Mouse (Mus musculus) thymus, adult 2 months (tissue): ENCODE measurements at regions not wholly inside any gene's neighbourhood (a gene's known extent, or its start where the extent isn't known, plus 50 kb on each side); places are given as distances from the start of the nearest gene placed in this dataset.

Experiments
- CTCF ChIP-seq: fragments of 200-500 bp; IDR thresholded peaks from 2 replicates; pipeline ENCODE4 v1.5.1; 2012; ENCODE audit warnings: mild to moderate bottlenecking, control low read depth, low read length, moderate library complexity, borderline replicate concordance; ENCODE audit not compliant: control insufficient read depth, poor library complexity, insufficient read depth; ENCODE audit errors: extremely low read depth
- POLR2A ChIP-seq: fragments of 200-500 bp; IDR thresholded peaks from 2 replicates; pipeline ENCODE4 v1.6.1; 2012; ENCODE audit warnings: mild to moderate bottlenecking, low read length, control low read depth, moderate library complexity; ENCODE audit not compliant: control insufficient read depth, poor library complexity, insufficient read depth; ENCODE audit errors: extremely low read depth

- TF ChIP-seq POLR2A (no peak), CTCF (no peak)
These were observed 59.3 kb upstream of the Ado start for GRCm38 (mm10) chr10:67608033-67608432.
